Mouse (Mus musculus): ENCODE results near the gene Snx12. TPM values are rescaled to one million over a fixed set of nuclear protein-coding genes. Genes with fewer than 3 reads are reported as not detected.

The Snx12 gene
- polyA plus RNA-seq (2014; fragmentation: Nextera tagmentation; extraction: Ambion mirVana): 36.5 and 39.1 TPM in 2 replicates

DNA sequence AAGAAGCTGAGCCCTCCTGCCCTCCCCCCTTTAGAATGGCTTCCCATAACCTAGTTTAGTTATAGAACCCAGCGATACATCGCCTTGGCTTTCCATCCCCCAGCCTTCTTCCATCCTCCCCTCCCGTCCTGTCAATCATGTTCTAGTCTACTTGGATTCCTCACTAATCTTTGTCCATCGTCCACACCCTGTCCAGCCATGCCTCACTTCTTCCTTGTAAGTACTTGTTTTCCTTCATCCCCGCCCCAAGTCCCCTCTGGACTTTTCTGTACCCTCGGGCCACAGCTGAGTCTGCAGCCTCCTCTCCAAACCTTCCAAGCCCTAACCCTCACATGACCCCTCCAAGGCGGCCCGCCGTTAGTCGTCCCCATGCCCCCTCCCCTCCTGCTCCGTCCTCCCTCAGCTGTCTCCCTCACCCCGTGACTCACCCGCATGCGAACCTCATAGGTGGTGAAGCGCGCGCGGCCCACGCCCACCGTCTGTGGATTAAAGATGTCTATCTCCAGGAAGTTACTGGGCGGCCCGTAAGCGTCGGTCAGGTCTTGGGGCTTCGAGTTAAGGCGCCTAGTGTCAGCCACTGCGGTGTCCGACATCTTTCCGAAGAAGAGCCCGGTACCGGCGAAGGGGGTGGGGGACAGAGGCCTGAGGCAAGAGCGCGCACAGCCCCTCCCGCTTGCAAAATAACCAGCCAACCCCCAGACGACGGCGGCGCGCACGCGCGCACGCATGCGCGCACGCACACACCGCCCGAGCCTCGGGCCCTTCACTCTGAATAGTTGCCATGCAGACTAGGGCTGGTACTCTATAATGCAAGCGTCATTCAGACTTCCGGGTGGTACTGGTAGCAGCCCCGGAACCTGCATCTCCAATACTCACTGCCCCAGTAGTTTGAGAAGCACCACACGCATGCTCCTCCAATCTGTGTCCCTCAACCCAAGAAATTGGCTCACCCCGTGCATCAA, at the start of gene Snx12:
TSS of gene Snx12 (minus strand) at position 730 of the 962 bp plus-strand sequence.
- ATAC-seq (ENCODE audit: low read depth): peak; percentile 98
- Histone ChIP-seq H3K4me3 (ENCODE audit: low read depth, low read length) (peak within 1 kb of the TSS; percentile 49), H3K36me3 (ENCODE audit: control insufficient read depth, insufficient read depth, low read length) (no peaks in the 10 kb centered on the region), H3K27ac (ENCODE audit: low read depth, low read length) (peak within 1 kb of the TSS; percentile 66), H3K4me2 (ENCODE audit: low read depth, low read length) (peak within 1 kb of the TSS; percentile 55), H3K27me3 (ENCODE audit: control insufficient read depth, insufficient read depth, low read length) (no peaks in the 10 kb centered on the region), H3K9ac (replicated peaks; ENCODE audit: low read depth, low read length) (peak within 1 kb of the TSS; percentile 42), H3K4me1 (ENCODE audit: control insufficient read depth, insufficient read depth, low read length) (no peaks in the 10 kb centered on the region), H3K9me3 (ENCODE audit: control insufficient read depth, low read length) (no peaks in the 10 kb centered on the region)
- WGBS: 19% methylated on average over 55 of the region's 55 CpGs

DNA sequence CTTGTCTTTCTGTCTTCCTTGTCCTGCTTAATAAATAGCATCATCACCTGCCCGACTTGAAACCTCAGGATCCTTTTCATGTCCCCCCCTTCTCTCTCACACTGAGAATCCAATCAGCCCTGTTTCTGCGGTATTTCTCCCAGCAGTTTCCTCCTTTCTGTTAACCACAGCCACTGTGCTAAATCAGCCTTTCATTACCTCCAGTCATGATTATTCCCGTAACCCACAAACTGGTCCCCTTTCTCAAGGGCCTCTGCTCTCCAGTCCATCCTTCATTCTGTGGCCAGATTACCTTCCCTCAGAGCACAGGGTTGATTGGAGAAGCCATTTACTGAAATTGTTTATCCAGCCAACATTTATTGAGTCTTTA, 46.4 kb upstream of the Snx12 start, which contains the start of gene Gm20489:
TSS of gene Gm20489 (minus strand) at position 269 of the 370 bp plus-strand sequence.
- WGBS: 54% methylated on average over 3 of the region's 3 CpGs

DNA sequence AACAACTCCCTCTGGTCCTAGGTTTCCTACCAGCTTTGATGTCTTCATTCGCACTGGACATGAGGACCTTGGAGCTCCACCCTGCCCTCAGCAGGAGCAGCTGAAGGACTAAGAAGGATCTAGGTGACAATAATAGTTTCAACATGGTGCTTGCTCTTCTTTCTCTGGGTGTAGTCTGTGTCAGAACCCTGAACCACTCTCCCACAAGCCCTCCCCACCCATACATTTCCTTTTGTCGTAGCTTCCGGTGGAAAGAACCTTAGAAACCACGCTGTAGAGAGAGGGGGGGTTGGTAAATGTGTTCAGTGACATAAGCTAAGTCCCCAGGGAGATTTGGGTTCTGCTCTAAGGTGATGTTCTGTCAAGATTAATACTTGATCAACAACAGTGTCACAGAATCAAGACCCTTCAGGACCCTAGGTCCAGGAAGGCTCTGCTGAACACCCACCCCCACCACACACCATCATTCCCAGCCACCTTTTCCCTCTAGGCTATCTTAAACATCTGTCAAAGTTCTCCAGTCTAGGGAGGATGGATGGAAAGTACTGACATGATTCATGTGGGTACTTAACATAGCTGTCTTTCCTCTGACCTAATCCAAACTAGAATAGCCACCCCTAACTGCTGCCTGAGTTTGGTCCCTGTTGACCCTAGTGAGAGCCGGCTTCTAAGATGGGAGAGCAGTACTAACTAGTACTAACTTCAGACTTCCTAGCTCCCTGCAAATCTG, 45.8 kb upstream of the Snx12 start, which contains the start of gene Il2rg:
TSS of gene Il2rg (minus strand) at position 231 of the 730 bp plus-strand sequence.
- H3K36me3 ChIP-seq (ENCODE audit: control insufficient read depth, insufficient read depth, low read length): no peaks in the 10 kb centered on the region
- H3K4me1 ChIP-seq (ENCODE audit: control insufficient read depth, insufficient read depth, low read length): no peaks in the 10 kb centered on the region
- no peak within 1 kb of the TSS for H3K9ac ChIP-seq (replicated peaks; ENCODE audit: low read depth, low read length)
- H3K27ac ChIP-seq (ENCODE audit: low read depth, low read length): no peak within 1 kb of the TSS
- no peak for ATAC-seq (ENCODE audit: low read depth)
- 77% methylated on average over 5 of the region's 5 CpGs for WGBS
- H3K4me3 ChIP-seq (ENCODE audit: low read depth, low read length): no peak within 1 kb of the TSS
- H3K27me3 ChIP-seq (ENCODE audit: control insufficient read depth, insufficient read depth, low read length): no peaks in the 10 kb centered on the region
- no peak within 1 kb of the TSS for H3K4me2 ChIP-seq (ENCODE audit: low read depth, low read length)
- no peaks in the 10 kb centered on the region for H3K9me3 ChIP-seq (ENCODE audit: control insufficient read depth, low read length)

More for the DNA sequence above, 46.4 kb upstream of the Snx12 start, which contains the start of gene Gm20489:
- Histone ChIP-seq H3K9ac (replicated peaks; ENCODE audit: low read depth, low read length) (no peak within 1 kb of the TSS), H3K27me3 (ENCODE audit: control insufficient read depth, insufficient read depth, low read length) (no peaks in the 10 kb centered on the region), H3K36me3 (ENCODE audit: control insufficient read depth, insufficient read depth, low read length) (no peaks in the 10 kb centered on the region), H3K9me3 (ENCODE audit: control insufficient read depth, low read length) (no peaks in the 10 kb centered on the region), H3K4me2 (ENCODE audit: low read depth, low read length) (no peak within 1 kb of the TSS), H3K4me3 (ENCODE audit: low read depth, low read length) (no peak within 1 kb of the TSS), H3K4me1 (ENCODE audit: control insufficient read depth, insufficient read depth, low read length) (no peaks in the 10 kb centered on the region), H3K27ac (ENCODE audit: low read depth, low read length) (no peak within 1 kb of the TSS)
- ATAC-seq (ENCODE audit: low read depth): no peak

DNA sequence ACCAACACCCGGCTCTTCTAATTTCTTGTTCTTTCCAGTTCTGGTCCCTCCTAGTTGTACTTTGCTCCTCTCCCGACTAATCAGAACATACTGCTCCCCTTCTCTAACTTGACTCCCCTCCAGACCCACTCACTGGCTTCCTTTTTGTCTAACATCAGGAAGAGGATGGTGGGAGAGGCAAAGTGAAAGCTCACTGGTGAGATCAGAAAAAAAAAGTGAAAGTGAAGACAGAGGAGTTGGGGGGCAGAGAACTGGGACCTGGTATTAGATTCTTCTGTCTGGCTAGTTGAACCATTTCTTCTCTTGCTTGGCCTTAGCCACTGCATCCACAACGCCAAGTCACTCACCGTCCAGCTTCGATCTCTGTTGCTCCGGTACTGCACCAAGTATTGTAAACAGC, 44.3 kb upstream of the Snx12 start:
- ATAC-seq (ENCODE audit: low read depth): no peak
- Histone ChIP-seq H3K4me1 (ENCODE audit: control insufficient read depth, insufficient read depth, low read length) (no peaks in the 10 kb centered on the region), H3K9me3 (ENCODE audit: control insufficient read depth, low read length) (no peaks in the 10 kb centered on the region), H3K9ac (replicated peaks; ENCODE audit: low read depth, low read length) (no peak overlapping the region), H3K27me3 (ENCODE audit: control insufficient read depth, insufficient read depth, low read length) (no peaks in the 10 kb centered on the region), H3K36me3 (ENCODE audit: control insufficient read depth, insufficient read depth, low read length) (no peaks in the 10 kb centered on the region), H3K27ac (ENCODE audit: low read depth, low read length) (no peak overlapping the region), H3K4me3 (ENCODE audit: low read depth, low read length) (no peak overlapping the region), H3K4me2 (ENCODE audit: low read depth, low read length) (no peak overlapping the region)
- WGBS: 97% methylated on average over 6 of the region's 6 CpGs

DNA sequence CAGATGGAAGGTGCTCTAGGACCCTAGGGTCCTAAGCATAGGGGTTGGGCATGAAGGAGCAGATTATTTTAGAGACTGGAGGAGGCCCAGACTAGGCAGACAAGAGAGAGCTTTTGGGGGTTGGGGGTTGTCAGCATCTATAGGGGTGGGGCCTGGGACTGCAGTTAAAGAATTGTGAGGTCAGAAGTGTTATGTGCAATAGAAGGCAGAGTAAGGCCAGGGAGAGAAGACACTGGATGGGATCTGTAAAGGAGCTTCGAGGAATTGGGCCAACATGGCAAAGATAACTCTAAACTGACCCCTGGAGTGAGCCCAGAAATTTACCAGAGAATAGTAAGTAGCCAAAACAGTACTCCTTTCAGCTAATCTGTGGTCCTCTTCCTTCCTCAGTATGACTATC, 41.5 kb upstream of the Snx12 start, which contains the start of gene Gm614:
TSS of gene Gm614 (minus strand) at position 101 of the 400 bp plus-strand sequence.
- no peaks in the 10 kb centered on the region for H3K27me3 ChIP-seq (ENCODE audit: control insufficient read depth, insufficient read depth, low read length)
- no peaks in the 10 kb centered on the region for H3K4me1 ChIP-seq (ENCODE audit: control insufficient read depth, insufficient read depth, low read length)
- 91% methylated on average over 1 of the region's 1 CpGs for WGBS
- no peak for ATAC-seq (ENCODE audit: low read depth)
- no peaks in the 10 kb centered on the region for H3K36me3 ChIP-seq (ENCODE audit: control insufficient read depth, insufficient read depth, low read length)
- no peak within 1 kb of the TSS for H3K4me3 ChIP-seq (ENCODE audit: low read depth, low read length)
- no peak within 1 kb of the TSS for H3K27ac ChIP-seq (ENCODE audit: low read depth, low read length)
- H3K9ac ChIP-seq (replicated peaks; ENCODE audit: low read depth, low read length): no peak within 1 kb of the TSS
- no peaks in the 10 kb centered on the region for H3K9me3 ChIP-seq (ENCODE audit: control insufficient read depth, low read length)
- no peak within 1 kb of the TSS for H3K4me2 ChIP-seq (ENCODE audit: low read depth, low read length)

DNA sequence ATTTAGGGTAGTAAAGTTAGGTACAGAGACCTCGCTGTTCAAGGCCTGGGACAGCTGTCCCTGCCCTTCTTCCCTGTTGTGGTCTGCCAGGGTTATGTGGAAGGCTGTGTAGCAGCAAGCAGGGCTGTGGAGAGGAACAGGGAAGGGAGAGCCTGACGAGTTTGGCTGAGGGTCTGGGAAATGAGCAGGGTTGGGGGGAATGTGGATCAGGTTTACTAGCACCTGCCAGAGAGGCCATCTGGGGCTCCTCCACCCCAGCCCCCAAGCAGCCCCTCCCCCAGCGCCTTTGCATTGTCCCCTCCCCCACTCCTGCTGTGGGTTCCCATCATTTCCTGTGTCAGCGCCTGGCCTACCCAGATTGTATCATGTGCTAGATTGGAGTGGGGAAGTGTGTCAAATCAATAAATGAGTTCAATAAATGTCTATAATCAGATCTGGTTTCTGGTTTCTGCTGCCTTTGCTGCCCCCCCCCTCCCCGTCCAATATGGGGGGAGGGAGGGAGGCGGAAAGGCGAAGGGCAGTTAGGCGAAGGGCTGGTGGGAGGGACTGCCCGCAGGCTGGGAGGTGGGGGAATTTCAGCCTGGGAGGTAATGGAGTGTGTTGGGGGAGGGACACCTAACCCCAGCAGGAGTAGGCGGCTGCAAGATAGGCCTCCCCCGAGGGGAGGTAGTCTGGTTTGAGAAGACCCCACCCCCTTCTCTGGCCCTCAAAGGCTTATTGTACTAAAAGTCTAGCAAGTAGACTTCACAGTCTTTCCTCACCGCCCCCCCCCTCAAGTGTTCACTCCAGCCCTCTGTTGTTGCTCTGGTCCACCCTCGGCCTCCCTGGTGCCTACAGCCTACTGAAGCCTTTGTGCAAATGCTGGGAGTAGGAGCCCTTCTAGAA, 38.3 kb upstream of the Snx12 start:
- H3K9me3 ChIP-seq (ENCODE audit: control insufficient read depth, low read length): no peaks in the 10 kb centered on the region
- no peak overlapping the region for H3K27ac ChIP-seq (ENCODE audit: low read depth, low read length)
- H3K4me3 ChIP-seq (ENCODE audit: low read depth, low read length): no peak overlapping the region
- H3K27me3 ChIP-seq (ENCODE audit: control insufficient read depth, insufficient read depth, low read length): no peaks in the 10 kb centered on the region
- H3K36me3 ChIP-seq (ENCODE audit: control insufficient read depth, insufficient read depth, low read length): no peaks in the 10 kb centered on the region
- H3K4me2 ChIP-seq (ENCODE audit: low read depth, low read length): no peak overlapping the region
- no peaks in the 10 kb centered on the region for H3K4me1 ChIP-seq (ENCODE audit: control insufficient read depth, insufficient read depth, low read length)
- peak; percentile 49; the same call in 1 of the 2 replicates for ATAC-seq (ENCODE audit: low read depth)
- no peak overlapping the region for H3K9ac ChIP-seq (replicated peaks; ENCODE audit: low read depth, low read length)
- 9% methylated on average over 11 of the region's 13 CpGs for WGBS

DNA sequence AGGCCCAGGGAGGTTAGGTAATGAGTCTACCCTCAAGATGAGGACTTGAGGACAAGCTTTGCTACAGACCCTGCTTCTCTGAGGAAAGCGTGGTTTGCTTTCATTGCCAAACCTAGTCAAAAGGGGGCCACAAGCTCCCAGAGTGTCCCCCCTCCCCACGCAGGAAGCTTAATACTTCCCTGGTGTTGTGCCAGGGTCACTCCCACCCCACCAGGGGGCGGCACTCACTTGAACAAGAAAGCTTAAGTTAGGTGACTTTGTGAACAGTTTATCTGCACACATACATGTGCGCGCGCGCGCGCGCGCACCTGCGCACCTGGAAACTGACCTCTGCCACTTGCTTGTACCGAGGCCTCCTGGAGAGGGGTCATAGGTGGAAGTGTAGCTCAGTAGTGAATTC, 34.2 kb upstream of the Snx12 start:
- no peak overlapping the region for H3K9ac ChIP-seq (replicated peaks; ENCODE audit: low read depth, low read length)
- no peaks in the 10 kb centered on the region for H3K4me1 ChIP-seq (ENCODE audit: control insufficient read depth, insufficient read depth, low read length)
- H3K4me2 ChIP-seq (ENCODE audit: low read depth, low read length): no peak overlapping the region
- no peaks in the 10 kb centered on the region for H3K9me3 ChIP-seq (ENCODE audit: control insufficient read depth, low read length)
- no peak overlapping the region for H3K4me3 ChIP-seq (ENCODE audit: low read depth, low read length)
- 83% methylated on average over 13 of the region's 13 CpGs for WGBS
- no peaks in the 10 kb centered on the region for H3K27me3 ChIP-seq (ENCODE audit: control insufficient read depth, insufficient read depth, low read length)
- H3K27ac ChIP-seq (ENCODE audit: low read depth, low read length): no peak overlapping the region
- H3K36me3 ChIP-seq (ENCODE audit: control insufficient read depth, insufficient read depth, low read length): no peaks in the 10 kb centered on the region
- no peak for ATAC-seq (ENCODE audit: low read depth)

DNA sequence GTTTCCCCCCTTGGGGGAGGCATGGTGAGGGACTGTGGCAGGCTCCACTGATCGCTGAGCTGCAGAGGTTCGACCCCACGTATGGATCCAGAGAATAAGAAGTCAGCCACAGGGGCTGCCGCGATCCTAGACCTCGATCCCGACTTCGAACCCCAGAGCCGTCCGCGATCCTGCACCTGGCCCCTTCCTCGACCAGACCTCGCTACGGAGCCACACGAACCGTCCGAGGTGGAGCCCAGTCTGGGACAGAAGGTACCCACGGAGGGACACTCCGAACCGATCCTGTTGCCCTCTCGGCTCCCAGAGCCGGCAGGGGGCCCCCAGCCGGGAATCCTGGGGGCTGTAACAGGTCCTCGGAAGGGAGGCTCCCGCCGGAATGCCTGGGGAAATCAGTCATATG, 32.4 kb upstream of the Snx12 start:
- Histone ChIP-seq H3K9ac (replicated peaks; ENCODE audit: low read depth, low read length) (peak overlapping the region; percentile 41), H3K27ac (ENCODE audit: low read depth, low read length) (no peak overlapping the region), H3K4me2 (ENCODE audit: low read depth, low read length) (peak overlapping the region; percentile 58), H3K4me1 (ENCODE audit: control insufficient read depth, insufficient read depth, low read length) (no peaks in the 10 kb centered on the region), H3K27me3 (ENCODE audit: control insufficient read depth, insufficient read depth, low read length) (no peaks in the 10 kb centered on the region), H3K36me3 (ENCODE audit: control insufficient read depth, insufficient read depth, low read length) (no peaks in the 10 kb centered on the region), H3K4me3 (ENCODE audit: low read depth, low read length) (peak overlapping the region; percentile 43), H3K9me3 (ENCODE audit: control insufficient read depth, low read length) (no peaks in the 10 kb centered on the region)
- peak; percentile 12; the same call in 1 of the 2 replicates for ATAC-seq (ENCODE audit: low read depth)
- 16% methylated on average over 26 of the region's 26 CpGs for WGBS

All from neural tube, embryonic 14.5 days (tissue).